Mouse (Mus musculus) myocyte (in vitro differentiated cells): ENCODE measurements at regions not wholly inside any gene's neighbourhood (a gene's known extent, or its start where the extent isn't known, plus 50 kb on each side); places are given as distances from the start of the nearest gene placed in this dataset.

Experiments used
- H3K27me3 ChIP-seq: one replicate; pipeline ENCODE4 v1.6.1; 2011; ENCODE audit not compliant: control insufficient read depth, insufficient read depth, insufficient read length
- H3K36me3 ChIP-seq: one replicate; pipeline ENCODE4 v1.6.1; 2011; ENCODE audit not compliant: control insufficient read depth, insufficient read depth
- H3K4me2 ChIP-seq: one replicate; pipeline ENCODE4 v1.6.1; 2011; ENCODE audit warnings: low read depth, control low read depth
- H3K4me3 ChIP-seq: one replicate; pipeline ENCODE4 v1.5.1; 2011; ENCODE audit warnings: mild to moderate bottlenecking, control low read depth, moderate library complexity
- H3K79me2 ChIP-seq: one replicate; pipeline ENCODE4 v1.6.1; 2011; ENCODE audit not compliant: control insufficient read depth, insufficient read depth
- H3ac ChIP-seq: one replicate; pipeline ENCODE4 v1.6.1; 2011; ENCODE audit not compliant: control insufficient read depth, insufficient read length
- CEBPB ChIP-seq: IDR thresholded peaks from 2 replicates; pipeline ENCODE4 v1.6.1; 2011; ENCODE audit warnings: mild to moderate bottlenecking, moderate library complexity; ENCODE audit not compliant: poor library complexity, insufficient read depth, severe bottlenecking
- E2F4 ChIP-seq: IDR thresholded peaks from one replicate; pipeline ENCODE4 v1.6.1; 2011; ENCODE audit warnings: mild to moderate bottlenecking, control low read depth, moderate library complexity; ENCODE audit not compliant: insufficient read depth
- MAX ChIP-seq: IDR thresholded peaks from one replicate; pipeline ENCODE4 v1.6.1; 2011; ENCODE audit warnings: low read depth, mild to moderate bottlenecking, control low read depth
- MYOD1 ChIP-seq, 3 experiments: IDR thresholded peaks; one replicate each; pipeline ENCODE4 v1.6.1; 2011; ENCODE audit warnings: control low read depth in 2 of 3, low read depth in 2 of 3, mild to moderate bottlenecking in 2 of 3, moderate library complexity in 1 of 3; ENCODE audit not compliant: insufficient read length in 2 of 3, control insufficient read depth in 1 of 3
- MYOG ChIP-seq, 3 experiments: IDR thresholded peaks; one replicate each; pipeline ENCODE4 v1.6.1; 2011; ENCODE audit warnings: control low read depth in 2 of 3, low read depth in 2 of 3, mild to moderate bottlenecking in 2 of 3; ENCODE audit not compliant: insufficient read length in 2 of 3, control insufficient read depth in 1 of 3, insufficient read depth in 1 of 3
- POLR2A ChIP-seq: IDR thresholded peaks from one replicate; pipeline ENCODE4 v1.6.1; 2011; ENCODE audit warnings: low read depth, mild to moderate bottlenecking, control low read depth, moderate library complexity; ENCODE audit not compliant: insufficient read length
- POLR2AphosphoS2 ChIP-seq: IDR thresholded peaks from one replicate; pipeline ENCODE4 v1.6.1; 2011; ENCODE audit warnings: low read depth, control low read depth; ENCODE audit not compliant: insufficient read length
- REST ChIP-seq: IDR thresholded peaks from one replicate; pipeline ENCODE4 v1.6.1; 2011; ENCODE audit warnings: mild to moderate bottlenecking, control low read depth, moderate library complexity; ENCODE audit not compliant: insufficient read depth, insufficient read length
- SRF ChIP-seq: IDR thresholded peaks from one replicate; pipeline ENCODE4 v1.6.1; 2011; ENCODE audit warnings: low read depth; ENCODE audit not compliant: control insufficient read depth, insufficient read length
- TCF12 ChIP-seq: IDR thresholded peaks from one replicate; pipeline ENCODE4 v1.6.1; 2011; ENCODE audit warnings: mild to moderate bottlenecking, control low read depth; ENCODE audit not compliant: poor library complexity, insufficient read depth, severe bottlenecking
- TCF3 ChIP-seq: IDR thresholded peaks from one replicate; pipeline ENCODE4 v1.6.1; 2011; ENCODE audit warnings: low read depth, control low read depth; ENCODE audit not compliant: insufficient read length
- USF1 ChIP-seq: IDR thresholded peaks from one replicate; pipeline ENCODE4 v1.6.1; 2011; ENCODE audit warnings: low read depth, mild to moderate bottlenecking, control low read depth, moderate library complexity

- no peak overlapping the region for H3K4me2 ChIP-seq
- H3ac ChIP-seq = no peak overlapping the region
Observed at GRCm38 (mm10) chr17:74943802-74944193, 61.6 kb upstream of the Ltbp1 start.

GRCm38 (mm10) chr17:74945149-74945548, 60.2 kb upstream of the Ltbp1 start:
- Histone ChIP-seq H3K36me3 (no peaks in the 10 kb centered on the region), H3K27me3 (no peaks in the 10 kb centered on the region), H3K4me3 (no peak overlapping the region), H3K4me2 (no peak overlapping the region), H3ac (no peak overlapping the region), H3K79me2 (no peaks in the 10 kb centered on the region)
- no peak for TF ChIP-seq SRF

More at GRCm38 (mm10) chr17:74943802-74944193, 61.6 kb upstream of the Ltbp1 start:
- H3K27me3 ChIP-seq = no peaks in the 10 kb centered on the region
- no peak overlapping the region for H3K4me3 ChIP-seq
- no peaks in the 10 kb centered on the region for H3K79me2 ChIP-seq
- TF ChIP-seq E2F4 (no peak), POLR2A (no peak), TCF3 (no peak), POLR2AphosphoS2 (no peak), MYOG (IDR thresholded peaks at IDR 0.05; ENCODE audit: control insufficient read depth in 1 of 3, insufficient read depth in 1 of 3, insufficient read length in 2 of 3, low read depth in 2 of 3) (no peak), CEBPB (no peak), SRF (no peak), REST (no peak), MYOD1 (IDR thresholded peaks at IDR 0.05; ENCODE audit: control insufficient read depth in 1 of 3, insufficient read length in 2 of 3, low read depth in 2 of 3) (no peak), MAX (no peak), USF1 (no peak), TCF12 (no peak)
- no peaks in the 10 kb centered on the region for H3K36me3 ChIP-seq

- Histone ChIP-seq H3K4me3 (no peak overlapping the region), H3ac (no peak overlapping the region), H3K36me3 (no peaks in the 10 kb centered on the region), H3K4me2 (no peak overlapping the region), H3K27me3 (no peaks in the 10 kb centered on the region), H3K79me2 (no peaks in the 10 kb centered on the region)
- TF ChIP-seq TCF3 (no peak), MYOD1 (IDR thresholded peaks at IDR 0.05; ENCODE audit: control insufficient read depth in 1 of 3, insufficient read length in 2 of 3, low read depth in 2 of 3) (no peak), SRF (no peak)
Observed at GRCm38 (mm10) chr17:74948476-74948875, 56.9 kb upstream of the Ltbp1 start.

- Histone ChIP-seq H3K4me2 (no peak overlapping the region), H3K27me3 (no peaks in the 10 kb centered on the region), H3K4me3 (no peak overlapping the region), H3K79me2 (no peaks in the 10 kb centered on the region), H3K36me3 (no peaks in the 10 kb centered on the region), H3ac (no peak overlapping the region)
- no peak for TF ChIP-seq POLR2AphosphoS2
- no peak for TF ChIP-seq REST
- no peak for TF ChIP-seq MYOD1 (IDR thresholded peaks at IDR 0.05; ENCODE audit: control insufficient read depth in 1 of 3, insufficient read length in 2 of 3, low read depth in 2 of 3)
- no peak for TF ChIP-seq POLR2A
- no peak for TF ChIP-seq USF1
- no peak for TF ChIP-seq CEBPB
Observed at GRCm38 (mm10) chr17:74950316-74950715, 55.1 kb upstream of the Ltbp1 start.

GRCm38 (mm10) chr17:74954988-74955387, 50.4 kb upstream of the Ltbp1 start:
- Histone ChIP-seq H3K79me2 (no peaks in the 10 kb centered on the region), H3K4me3 (no peak overlapping the region), H3K36me3 (no peaks in the 10 kb centered on the region), H3K4me2 (no peak overlapping the region), H3ac (no peak overlapping the region), H3K27me3 (no peaks in the 10 kb centered on the region)
- no peak for TF ChIP-seq REST
- no peak for TF ChIP-seq CEBPB
- no peak for TF ChIP-seq MYOD1 (IDR thresholded peaks at IDR 0.05; ENCODE audit: control insufficient read depth in 1 of 3, insufficient read length in 2 of 3, low read depth in 2 of 3)
- TF ChIP-seq POLR2A = no peak
- TF ChIP-seq POLR2AphosphoS2 = no peak
- TF ChIP-seq MYOG (IDR thresholded peaks at IDR 0.05; ENCODE audit: control insufficient read depth in 1 of 3, insufficient read depth in 1 of 3, insufficient read length in 2 of 3, low read depth in 2 of 3) = no peak
- TF ChIP-seq MAX = no peak
